In genomic region chr19:4203604-4204326, GRCm38 (mm10) we compare ENCODE assay signal across 13 mouse cellular contexts. TPM values are rescaled to one million over a fixed set of nuclear protein-coding genes. Genes with fewer than 3 reads are reported as not detected.
DNase-seq lines count a peak whose midpoint lies in the region; ATAC-seq and TF ChIP-seq lines count a peak whose summit lies in the region.
"Had no signal": no experiment of that assay in that cellular context is flagged by ENCODE, and none has a peak within 500 bp of the region (broad histone marks: within the 10 kb centered on the region; RNA-seq: fewer than 3 reads in every experiment).

No protein-coding gene starts in this region.

- TF ChIP-seq CTCF in lung, embryonic 14.5 days (IDR thresholded peaks at IDR 0.05; ENCODE audit: low read depth): no peak

- peaks cover 19% of the 10 kb centered on the region for H3K4me1 ChIP-seq in heart, embryonic 11.5 days (ENCODE audit: control insufficient read depth, insufficient read depth, low read length)
- peaks cover 12% of the 10 kb centered on the region for H3K4me1 ChIP-seq in lung, embryonic 14.5 days (ENCODE audit: insufficient read depth)
- H3K4me1 ChIP-seq in limb, embryonic 10.5 days: peaks cover 29% of the 10 kb centered on the region

- WGBS in heart, embryonic 11.5 days (ENCODE audit: insufficient replicate concordance): 63% methylated on average over 13 of the region's 13 CpGs
- WGBS in lung, embryonic 14.5 days: 50% methylated on average over 13 of the region's 13 CpGs
- WGBS in limb, embryonic 10.5 days: 67% methylated on average over 13 of the region's 13 CpGs

- no peak overlapping the region for H3K9ac ChIP-seq in heart, embryonic 11.5 days (ENCODE audit: low read depth, low read length)
- H3K9ac ChIP-seq in lung, embryonic 14.5 days: no peak overlapping the region
- H3K9ac ChIP-seq: hindbrain, embryonic 15.5 days had no signal

- no peaks in the 10 kb centered on the region for H3K9me3 ChIP-seq in heart, embryonic 11.5 days (replicated peaks; ENCODE audit: control insufficient read depth, low read length)
- no peaks in the 10 kb centered on the region for H3K9me3 ChIP-seq in lung, embryonic 14.5 days (ENCODE audit: low read depth, low read length)
- no peaks in the 10 kb centered on the region for H3K9me3 ChIP-seq in limb, embryonic 10.5 days (replicated peaks)
- H3K9me3 ChIP-seq: hindbrain, embryonic 15.5 days had no signal

- ATAC-seq in heart, embryonic 11.5 days (replicated peaks; ENCODE audit: insufficient number of reproducible peaks, low FRiP score, low TSS enrichment): no peak
- no peak for ATAC-seq in lung, embryonic 14.5 days (ENCODE audit: insufficient read depth)
- ATAC-seq in inflammation-experienced regulatory T-cells, adult 6 months: peak; percentile 67

- peaks cover 9% of the 10 kb centered on the region for H3K27me3 ChIP-seq in heart, embryonic 11.5 days (ENCODE audit: control insufficient read depth, insufficient read depth, low read length)
- no peaks in the 10 kb centered on the region; the same call in 1 of the 2 replicates for H3K27me3 ChIP-seq in lung, embryonic 14.5 days (ENCODE audit: insufficient read depth, low read length)
- H3K27me3 ChIP-seq in splenic B cell, adult 2 months (ENCODE audit: control insufficient read depth, insufficient read depth, low read length, poor library complexity, severe bottlenecking): no peaks in the 10 kb centered on the region
- peaks cover 14% of the 10 kb centered on the region for H3K27me3 ChIP-seq in limb, embryonic 10.5 days (ENCODE audit: low read depth, poor library complexity, severe bottlenecking)
- H3K27me3 ChIP-seq: hindbrain, embryonic 15.5 days had no signal

- no peak overlapping the region for H3K4me3 ChIP-seq in heart, embryonic 11.5 days (ENCODE audit: low read depth, low read length)
- no peak overlapping the region for H3K4me3 ChIP-seq in lung, embryonic 14.5 days (ENCODE audit: low read depth, low read length)
- H3K4me3 ChIP-seq in limb, embryonic 10.5 days: no peak overlapping the region
- H3K4me3 ChIP-seq: hindbrain, embryonic 15.5 days had no signal

- H3K4me2 ChIP-seq in heart, embryonic 11.5 days: no peak overlapping the region
- H3K4me2 ChIP-seq in lung, embryonic 14.5 days: no peak overlapping the region
- H3K4me2 ChIP-seq: hindbrain, embryonic 15.5 days had no signal

- H3K36me3 ChIP-seq in heart, embryonic 11.5 days (ENCODE audit: control insufficient read depth, insufficient read depth, low read length): peaks cover 5% of the 10 kb centered on the region; the same call in 1 of the 2 replicates
- H3K36me3 ChIP-seq in lung, embryonic 14.5 days (ENCODE audit: insufficient read depth): peaks cover 15% of the 10 kb centered on the region; the same call in 1 of the 2 replicates
- H3K36me3 ChIP-seq in splenic B cell, adult 2 months (ENCODE audit: control insufficient read depth, insufficient read depth, low read length, poor library complexity, severe bottlenecking): no peaks in the 10 kb centered on the region; the same call in none of the 2 replicates
- H3K36me3 ChIP-seq in limb, embryonic 10.5 days: peaks cover 18% of the 10 kb centered on the region
- H3K36me3 ChIP-seq: hindbrain, embryonic 15.5 days had no signal

- peak overlapping the region; percentile 12; the same call in 1 of the 2 replicates for H3K27ac ChIP-seq in heart, embryonic 11.5 days (ENCODE audit: low read depth, low read length)
- no peak overlapping the region for H3K27ac ChIP-seq in lung, embryonic 14.5 days (ENCODE audit: low read depth)
- no peak overlapping the region for H3K27ac ChIP-seq in limb, embryonic 10.5 days
- H3K27ac ChIP-seq: hindbrain, embryonic 15.5 days had no signal

- no peak for DNase-seq in heart, postnatal 4 days
- peak; percentile 14 for DNase-seq in lung, embryonic 14.5 days
- DNase-seq in lung, postnatal 4 days: no peak
- DNase-seq in splenic B cell, adult 2 months (ENCODE audit: low read depth, low spot score): peak; percentile 62
- DNase-seq in urinary bladder, adult 18-20 months (ENCODE audit: low spot score in 2 of 2): no peak
- DNase-seq in limb, embryonic 10.5 days (ENCODE audit: low spot score): no peak

RNA-seq across cellular contexts. Expression of gene Rad9a, which starts 2.3 kb away (rescaled TPM):
- polyA plus RNA-seq in heart, embryonic 11.5 days (2014; fragmentation: Nextera tagmentation; extraction: Ambion mirVana): 20.6 and 24.1 TPM in 2 replicates
- 1 to 10 TPM; 8.3 to 8.4 TPM for total RNA-seq in heart, postnatal 4 days (2021)
- polyA plus RNA-seq in lung, embryonic 14.5 days (2014; fragmentation: Nextera tagmentation; extraction: Ambion mirVana): 42.1 and 47.4 TPM in 2 replicates
- 10 to 100 TPM; 43.6 to 63.0 (median 59.1) TPM for polyA plus RNA-seq in inflammation-experienced regulatory T-cells, adult 6 months (2017; shearing (Covaris generic))
- polyA plus RNA-seq in limb, embryonic 10.5 days (2016; fragmentation: Nextera tagmentation; extraction: Ambion mirVana): 58.2 and 61.5 TPM in 2 replicates

RNA-seq across cellular contexts. Expression of gene Clcf1, which starts 10.3 kb away (rescaled TPM):
- polyA plus RNA-seq in heart, embryonic 11.5 days (2014; fragmentation: Nextera tagmentation; extraction: Ambion mirVana): 1.2 and 2.5 TPM in 2 replicates
- 1 to 10 TPM; 2.1 to 2.7 TPM for total RNA-seq in heart, postnatal 4 days (2021)
- 4.4 and 5.0 TPM in 2 replicates for polyA plus RNA-seq in lung, embryonic 14.5 days (2014; fragmentation: Nextera tagmentation; extraction: Ambion mirVana)
- polyA plus RNA-seq in inflammation-experienced regulatory T-cells, adult 6 months (2017; shearing (Covaris generic)): 10 to 100 TPM; 13.4 to 51.6 (median 33.9) TPM
- 4.3 and 6.0 TPM in 2 replicates for polyA plus RNA-seq in limb, embryonic 10.5 days (2016; fragmentation: Nextera tagmentation; extraction: Ambion mirVana)

RNA-seq across cellular contexts. Expression of gene AC109138.7, which starts 10.4 kb away (rescaled TPM):
- not detected in 2 replicates for polyA plus RNA-seq in heart, embryonic 11.5 days (2014; fragmentation: Nextera tagmentation; extraction: Ambion mirVana)
- not detected for total RNA-seq in heart, postnatal 4 days (2021)
- not detected in 2 replicates for polyA plus RNA-seq in lung, embryonic 14.5 days (2014; fragmentation: Nextera tagmentation; extraction: Ambion mirVana)
- not detected for polyA plus RNA-seq in inflammation-experienced regulatory T-cells, adult 6 months (2017; shearing (Covaris generic))
- not detected in 2 replicates for polyA plus RNA-seq in limb, embryonic 10.5 days (2016; fragmentation: Nextera tagmentation; extraction: Ambion mirVana)
- total RNA-seq: CH12.LX; layer of hippocampus, postnatal 25 days had no signal
- polyA plus RNA-seq: embryonic facial prominence, embryonic 14.5 days; hindbrain, embryonic 15.5 days; stomach, embryonic 14.5 days had no signal

RNA-seq across cellular contexts. Expression of gene Ppp1ca, which starts 11.9 kb away (rescaled TPM):
- polyA plus RNA-seq in heart, embryonic 11.5 days (2014; fragmentation: Nextera tagmentation; extraction: Ambion mirVana): 749 and 760 TPM in 2 replicates
- 100 to 1,000 TPM; 481 to 484 TPM for total RNA-seq in heart, postnatal 4 days (2021)
- polyA plus RNA-seq in lung, embryonic 14.5 days (2014; fragmentation: Nextera tagmentation; extraction: Ambion mirVana): 960 and 994 TPM in 2 replicates
- polyA plus RNA-seq in inflammation-experienced regulatory T-cells, adult 6 months (2017; shearing (Covaris generic)): 1,000 to 10,000 TPM in 1 of 3 experiments, 100 to 1,000 TPM in 2; 808 to 1,210 (median 823) TPM
- polyA plus RNA-seq in limb, embryonic 10.5 days (2016; fragmentation: Nextera tagmentation; extraction: Ambion mirVana): 1,070 and 1,129 TPM in 2 replicates

RNA-seq across cellular contexts. Expression of gene Tbc1d10c, which starts 12.7 kb away (rescaled TPM):
- polyA plus RNA-seq in heart, embryonic 11.5 days (2014; fragmentation: Nextera tagmentation; extraction: Ambion mirVana): 1.0 and 1.3 TPM in 2 replicates
- 1 to 10 TPM; 2.0 to 2.1 TPM for total RNA-seq in heart, postnatal 4 days (2021)
- 1.8 and 2.4 TPM in 2 replicates for polyA plus RNA-seq in lung, embryonic 14.5 days (2014; fragmentation: Nextera tagmentation; extraction: Ambion mirVana)
- 100 to 1,000 TPM; 608 to 658 (median 621) TPM for polyA plus RNA-seq in inflammation-experienced regulatory T-cells, adult 6 months (2017; shearing (Covaris generic))
- polyA plus RNA-seq in limb, embryonic 10.5 days (2016; fragmentation: Nextera tagmentation; extraction: Ambion mirVana): 0.21 and 1.2 TPM in 2 replicates

Comparison
In these comparisons a context has a peak if more than half of its experiments do, and no peak if none do; other contexts are left out.
1. DNase-seq: peak in lung, embryonic 14.5 days (single experiment) and splenic B cell, adult 2 months (single experiment); none in heart, postnatal 4 days (single experiment), lung, postnatal 4 days (0 of 2), urinary bladder, adult 18-20 months (0 of 2) and limb, embryonic 10.5 days (single experiment).